Mouse (Mus musculus) CD4-positive, CD25-positive, alpha-beta regulatory T cell (primary cell): ENCODE results near the gene 1700020L24Rik. TPM values are rescaled to one million over a fixed set of nuclear protein-coding genes. Genes with fewer than 3 reads are reported as not detected.

Experiments
- polyA plus RNA-seq: library from polyadenylated mRNA; unstranded; fragments of 100-300 nt; shearing (Covaris generic); gene quantifications from one replicate; pipeline ENCODE4 v1.2.1, GENCODE M21; 2017

1700020L24Rik gene
- 1.4 TPM for polyA plus RNA-seq

GRCm38 (mm10) chr11:83437377-83437776 is at the start of gene 1700020L24Rik:
Gene 1700020L24Rik, plus strand, starts transcription at chr11:83437677.

GRCm38 (mm10) chr11:83409087-83409754 is 28.3 kb upstream of the 1700020L24Rik start, which contains the start of gene Rasl10b:
Gene Rasl10b, plus strand, starts transcription at chr11:83409137.

GRCm38 (mm10) chr11:83429355-83429754 is 8.1 kb upstream of the 1700020L24Rik start, which contains the start of gene Gas2l2:
Gene Gas2l2, minus strand, starts transcription at chr11:83429455.

GRCm38 (mm10) chr11:83462711-83463244 is 25.3 kb downstream of the 1700020L24Rik start, which contains the start of gene Mmp28:
Gene Mmp28, minus strand, starts transcription at chr11:83463071.

GRCm38 (mm10) chr11:83472324-83473234 is 35.1 kb downstream of the 1700020L24Rik start, which contains the start of gene Taf15:
Gene Taf15, plus strand, starts transcription at chr11:83473086.

Other genes starting within 250 kb of the 1700020L24Rik start
- gene Slfn3, start 246.3 kb upstream of the 1700020L24Rik start, polyA plus RNA-seq = 4.3 TPM
- not detected for gene Slfn14, start 151.0 kb upstream of the 1700020L24Rik start, polyA plus RNA-seq
- gene Ap2b1, start 138.7 kb upstream of the 1700020L24Rik start, polyA plus RNA-seq = 48.4 TPM
- 15.0 TPM for gene Pex12, start 135.1 kb upstream of the 1700020L24Rik start, polyA plus RNA-seq
- gene Rasl10b, start 28.5 kb upstream of the 1700020L24Rik start, polyA plus RNA-seq = not detected
- not detected for gene Gas2l2, start 8.2 kb upstream of the 1700020L24Rik start, polyA plus RNA-seq
- gene Mmp28, start 25.4 kb downstream of the 1700020L24Rik start, polyA plus RNA-seq = not detected
- 17.2 TPM for gene Taf15, start 35.4 kb downstream of the 1700020L24Rik start, polyA plus RNA-seq
- 0.10 TPM for gene Heatr9, start 84.5 kb downstream of the 1700020L24Rik start, polyA plus RNA-seq
- gene Ccl5, start 92.8 kb downstream of the 1700020L24Rik start, polyA plus RNA-seq = 80.8 TPM
- gene Ccl9, start 141.0 kb downstream of the 1700020L24Rik start, polyA plus RNA-seq = not detected
- gene Ccl6, start 155.4 kb downstream of the 1700020L24Rik start, polyA plus RNA-seq = 1.4 TPM
- not detected for gene Rpl9-ps1, start 207.9 kb downstream of the 1700020L24Rik start, polyA plus RNA-seq
- 0.31 TPM for gene Ccl3, start 211.7 kb downstream of the 1700020L24Rik start, polyA plus RNA-seq
- 2.0 TPM for gene Ccl4, start 224.9 kb downstream of the 1700020L24Rik start, polyA plus RNA-seq